ENCODE assay signal across 23 mouse cellular contexts in genomic region chr6:23306046-23306445, GRCm38 (mm10). TPM values are rescaled to one million over a fixed set of nuclear protein-coding genes. Genes with fewer than 3 reads are reported as not detected.
A peak's percentile ranks its signal among the peaks of the same experiment; 100 is the strongest.
DNase-seq lines count a peak whose midpoint lies in the region; ATAC-seq lines count a peak whose summit lies in the region.
"Had no signal": no experiment of that assay in that cellular context is flagged by ENCODE, and none has a peak within 500 bp of the region (broad histone marks: within the 10 kb centered on the region; RNA-seq: fewer than 3 reads in every experiment).

No protein-coding gene starts in this region.

- no peak overlapping the region for H3K4me2 ChIP-seq in embryonic facial prominence, embryonic 14.5 days (ENCODE audit: low read depth, low read length)
- no peak overlapping the region for H3K4me2 ChIP-seq in kidney, embryonic 16.5 days (replicated peaks; ENCODE audit: low read depth, low read length)
- H3K4me2 ChIP-seq in forebrain, embryonic 15.5 days (replicated peaks): no peak overlapping the region
- no peak overlapping the region for H3K4me2 ChIP-seq in midbrain, embryonic 13.5 days (replicated peaks)
- H3K4me2 ChIP-seq: heart, embryonic 12.5 days; hindbrain, embryonic 14.5 days; intestine, embryonic 15.5 days had no signal

- H3K9me3 ChIP-seq in embryonic facial prominence, embryonic 14.5 days (ENCODE audit: control insufficient read depth, low read length): no peaks in the 10 kb centered on the region
- no peaks in the 10 kb centered on the region for H3K9me3 ChIP-seq in embryonic facial prominence, embryonic 10.5 days
- H3K9me3 ChIP-seq in kidney, embryonic 16.5 days (ENCODE audit: low read length): no peaks in the 10 kb centered on the region
- H3K9me3 ChIP-seq in forebrain, embryonic 15.5 days: no peaks in the 10 kb centered on the region
- no peaks in the 10 kb centered on the region for H3K9me3 ChIP-seq in midbrain, embryonic 13.5 days
- H3K9me3 ChIP-seq: heart, embryonic 12.5 days; hindbrain, embryonic 10.5 days; intestine, embryonic 15.5 days had no signal

- WGBS in embryonic facial prominence, embryonic 14.5 days: 82% methylated on average over 6 of the region's 6 CpGs
- WGBS in embryonic facial prominence, embryonic 10.5 days: 91% methylated on average over 6 of the region's 6 CpGs
- 69% methylated on average over 6 of the region's 6 CpGs for WGBS in kidney, embryonic 16.5 days
- WGBS in forebrain, embryonic 15.5 days: 70% methylated on average over 6 of the region's 6 CpGs
- WGBS in midbrain, embryonic 13.5 days: 87% methylated on average over 6 of the region's 6 CpGs

- no peaks in the 10 kb centered on the region for H3K27me3 ChIP-seq in embryonic facial prominence, embryonic 14.5 days (replicated peaks; ENCODE audit: control insufficient read depth, insufficient read depth, low read length)
- no peaks in the 10 kb centered on the region for H3K27me3 ChIP-seq in embryonic facial prominence, embryonic 10.5 days (replicated peaks; ENCODE audit: low read depth, poor library complexity, severe bottlenecking)
- no peaks in the 10 kb centered on the region for H3K27me3 ChIP-seq in kidney, embryonic 16.5 days (ENCODE audit: insufficient read depth, low read length)
- no peaks in the 10 kb centered on the region for H3K27me3 ChIP-seq in forebrain, embryonic 15.5 days
- peaks cover 11% of the 10 kb centered on the region; the same call in 1 of the 2 replicates for H3K27me3 ChIP-seq in midbrain, embryonic 13.5 days
- H3K27me3 ChIP-seq: heart, embryonic 12.5 days; intestine, embryonic 15.5 days had no signal

- H3K27ac ChIP-seq in embryonic facial prominence, embryonic 14.5 days (replicated peaks; ENCODE audit: low read depth, low read length): no peak overlapping the region
- no peak overlapping the region for H3K27ac ChIP-seq in embryonic facial prominence, embryonic 10.5 days (replicated peaks)
- H3K27ac ChIP-seq in kidney, embryonic 16.5 days (ENCODE audit: low read length): no peak overlapping the region
- H3K27ac ChIP-seq in forebrain, embryonic 15.5 days (replicated peaks): no peak overlapping the region
- H3K27ac ChIP-seq in midbrain, embryonic 13.5 days: no peak overlapping the region
- H3K27ac ChIP-seq: heart, adult 2 months; hindbrain, embryonic 10.5 days; hindbrain, embryonic 14.5 days; intestine, embryonic 15.5 days had no signal

- peak; percentile 11 for DNase-seq in embryonic facial prominence, embryonic 14.5 days (ENCODE audit: low spot score)
- DNase-seq in embryonic facial prominence, embryonic 10.5 days (ENCODE audit: low spot score): no peak
- DNase-seq in kidney, postnatal 10 days: no peak
- DNase-seq in yolk sac, embryonic 10.5 days (ENCODE audit: low spot score): no peak
- DNase-seq: adrenal gland, adult 8-10 months; adrenal gland, postnatal 36 days; B cell, adult 2 months; cerebellum, adult 11-12 months; cerebellum, adult 9-10 months; cerebellum, postnatal 25 days; gastrocnemius, postnatal 14 days; heart, adult 2 months had no signal

- H3K4me1 ChIP-seq in embryonic facial prominence, embryonic 14.5 days (ENCODE audit: control insufficient read depth, insufficient read depth, low read length): no peaks in the 10 kb centered on the region
- no peaks in the 10 kb centered on the region for H3K4me1 ChIP-seq in embryonic facial prominence, embryonic 10.5 days
- no peaks in the 10 kb centered on the region for H3K4me1 ChIP-seq in kidney, embryonic 16.5 days (ENCODE audit: insufficient read depth, low read length)
- 0 out of 2 replicates have a peak, but pooled peaks cover 6% of the 10 kb centered on the region for H3K4me1 ChIP-seq in forebrain, embryonic 15.5 days
- H3K4me1 ChIP-seq in midbrain, embryonic 13.5 days (replicated peaks): no peaks in the 10 kb centered on the region
- H3K4me1 ChIP-seq: heart, embryonic 12.5 days; hindbrain, embryonic 10.5 days; intestine, embryonic 15.5 days had no signal

- ATAC-seq in embryonic facial prominence, embryonic 14.5 days (ENCODE audit: low read depth): peak; percentile 8; the same call in 1 of the 2 replicates
- ATAC-seq in kidney, embryonic 16.5 days (ENCODE audit: low FRiP score, low TSS enrichment): 0 out of 2 replicates have a peak, but pooled peaks have one; percentile 27
- peak; percentile 41; the same call in 1 of the 2 replicates for ATAC-seq in forebrain, embryonic 15.5 days (replicated peaks)
- ATAC-seq in midbrain, embryonic 13.5 days: no peak
- ATAC-seq: CD4-positive, CD25-positive, alpha-beta regulatory T cell, adult 4 months; intestine, embryonic 15.5 days had no signal

- H3K36me3 ChIP-seq in embryonic facial prominence, embryonic 14.5 days (ENCODE audit: control insufficient read depth, insufficient read depth, low read length): no peaks in the 10 kb centered on the region
- H3K36me3 ChIP-seq in embryonic facial prominence, embryonic 10.5 days (replicated peaks): no peaks in the 10 kb centered on the region
- H3K36me3 ChIP-seq in kidney, embryonic 16.5 days (ENCODE audit: insufficient read depth, low read length): no peaks in the 10 kb centered on the region
- H3K36me3 ChIP-seq in forebrain, embryonic 15.5 days: no peaks in the 10 kb centered on the region
- no peaks in the 10 kb centered on the region for H3K36me3 ChIP-seq in midbrain, embryonic 13.5 days
- H3K36me3 ChIP-seq: G1E; heart, embryonic 12.5 days; hindbrain, embryonic 10.5 days; intestine, embryonic 15.5 days had no signal

- H3K4me3 ChIP-seq in embryonic facial prominence, embryonic 14.5 days (ENCODE audit: low read depth, low read length): no peak overlapping the region
- H3K4me3 ChIP-seq in embryonic facial prominence, embryonic 10.5 days: no peak overlapping the region
- H3K4me3 ChIP-seq in kidney, embryonic 16.5 days (ENCODE audit: low read length): no peak overlapping the region
- no peak overlapping the region for H3K4me3 ChIP-seq in forebrain, embryonic 15.5 days
- H3K4me3 ChIP-seq in midbrain, embryonic 13.5 days (replicated peaks): no peak overlapping the region
- H3K4me3 ChIP-seq: heart, adult 2 months; heart, embryonic 12.5 days; hindbrain, embryonic 10.5 days; intestine, embryonic 15.5 days had no signal

- H3K9ac ChIP-seq in embryonic facial prominence, embryonic 14.5 days (ENCODE audit: low read depth, low read length): no peak overlapping the region
- no peak overlapping the region for H3K9ac ChIP-seq in kidney, embryonic 16.5 days (replicated peaks; ENCODE audit: low read length)
- H3K9ac ChIP-seq in forebrain, embryonic 15.5 days (replicated peaks): no peak overlapping the region
- H3K9ac ChIP-seq in midbrain, embryonic 13.5 days (replicated peaks): no peak overlapping the region
- H3K9ac ChIP-seq: heart, embryonic 12.5 days; hindbrain, embryonic 14.5 days; intestine, embryonic 15.5 days had no signal

RNA-seq across cellular contexts. Expression of gene Fezf1, which starts 57.9 kb away (rescaled TPM):
- polyA plus RNA-seq in embryonic facial prominence, embryonic 14.5 days (2014; fragmentation: Nextera tagmentation; extraction: Ambion mirVana): 4.5 and 4.9 TPM in 2 replicates
- polyA plus RNA-seq in embryonic facial prominence, embryonic 10.5 days (2016; fragmentation: Nextera tagmentation; extraction: Ambion mirVana): 6.1 and 7.2 TPM in 2 replicates
- not detected in 2 replicates for polyA plus RNA-seq in kidney, embryonic 16.5 days (2015; fragmentation: Nextera tagmentation; extraction: Ambion mirVana)
- 7.1 and 13.1 TPM in 2 replicates for polyA plus RNA-seq in forebrain, embryonic 15.5 days (2015; fragmentation: Nextera tagmentation; extraction: Ambion mirVana)
- 2.9 and 4.7 TPM in 2 replicates for polyA plus RNA-seq in midbrain, embryonic 13.5 days (2015; fragmentation: Nextera tagmentation; extraction: Ambion mirVana)
- polyA plus RNA-seq: CD4-positive, CD25-positive, alpha-beta regulatory T cell, adult 4 months; G1E; gonadal fat pad, adult 2 months; heart, adult 2 months; heart, embryonic 12.5 days; heart, embryonic 16.5 days; hindbrain, embryonic 14.5 days; intestine, embryonic 15.5 days had no signal
